Mouse (Mus musculus) liver, adult 2 months (tissue): ENCODE results near the gene Rack1.

Experiments
- CTCF ChIP-seq: fragments of 200-500 bp; IDR thresholded peaks from 2 replicates; pipeline ENCODE4 v1.5.1; 2011; ENCODE audit warnings: low read depth, low read length, control low read depth
- POLR2A ChIP-seq: fragments of 200-500 bp; IDR thresholded peaks from 2 replicates; pipeline ENCODE4 v1.6.1; 2011; ENCODE audit warnings: low read length, control low read depth; ENCODE audit not compliant: insufficient read depth; ENCODE audit errors: extremely low read depth

- TF ChIP-seq POLR2A (no peak), CTCF (no peak)
These were observed 45.2 kb downstream of the Rack1 start for GRCm38 (mm10) chr11:48845244-48845815.
